14 mouse cellular contexts compared by ENCODE assay signal in the genomic region with DNA sequence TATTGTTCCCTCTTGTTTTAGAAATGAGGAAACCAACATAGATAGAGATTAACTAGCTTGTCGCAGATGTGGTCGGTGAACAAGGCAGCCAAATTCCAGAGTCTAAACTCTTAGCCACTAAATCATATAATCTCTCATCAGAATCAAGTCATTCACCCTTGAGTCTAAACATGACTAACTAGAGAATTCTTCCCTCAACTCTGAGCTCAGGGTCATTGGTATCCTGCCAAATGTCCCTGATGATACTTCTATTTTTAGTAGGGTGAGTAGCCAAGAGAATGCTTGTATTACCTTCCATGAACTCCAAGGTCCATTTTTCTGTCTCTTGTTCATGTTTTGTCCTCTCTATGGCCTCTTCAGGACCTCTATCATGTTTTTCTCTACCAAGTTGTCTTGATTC.
DNase-seq lines count a peak whose midpoint lies in the region; ATAC-seq and TF ChIP-seq lines count a peak whose summit lies in the region.
"Had no signal": no experiment of that assay in that cellular context is flagged by ENCODE, and none has a peak within 500 bp of the region (broad histone marks: within the 10 kb centered on the region; RNA-seq: fewer than 3 reads in every experiment).

No protein-coding gene starts in this region.

- no peak overlapping the region for H3ac ChIP-seq in C2C12 (ENCODE audit: control insufficient read depth, insufficient read length, low read depth)

- no peak overlapping the region for H3K4me2 ChIP-seq in embryonic facial prominence, embryonic 14.5 days (ENCODE audit: low read depth, low read length)
- no peak overlapping the region for H3K4me2 ChIP-seq in kidney, embryonic 16.5 days (replicated peaks; ENCODE audit: low read depth, low read length)
- H3K4me2 ChIP-seq: embryonic facial prominence, embryonic 15.5 days; hindbrain, embryonic 15.5 days; liver, embryonic 12.5 days had no signal

- no peak overlapping the region for H3K9ac ChIP-seq in embryonic facial prominence, embryonic 14.5 days (ENCODE audit: low read depth, low read length)
- no peak overlapping the region for H3K9ac ChIP-seq in kidney, embryonic 16.5 days (replicated peaks; ENCODE audit: low read length)
- H3K9ac ChIP-seq: embryonic facial prominence, embryonic 15.5 days; hindbrain, embryonic 15.5 days; liver, embryonic 12.5 days had no signal

- 74% methylated on average over 2 of the region's 2 CpGs for WGBS in embryonic facial prominence, embryonic 14.5 days
- 95% methylated on average over 2 of the region's 2 CpGs for WGBS in embryonic facial prominence, embryonic 10.5 days
- WGBS in kidney, adult 2 months = 22% methylated on average over 2 of the region's 2 CpGs
- WGBS in kidney, embryonic 16.5 days = 66% methylated on average over 2 of the region's 2 CpGs

- TF ChIP-seq CTCF in kidney, adult 2 months (conservative IDR thresholded peaks at IDR 0.05; ENCODE audit: insufficient read depth, insufficient read length, low read depth, low read length) = no peak
- TF ChIP-seq CTCF in C2C12 (IDR thresholded peaks at IDR 0.05; ENCODE audit: control insufficient read depth, insufficient read depth, insufficient read length) = no peak
- TF ChIP-seq CTCF in embryonic fibroblast, embryonic 13.5 days (IDR thresholded peaks at IDR 0.05; ENCODE audit: borderline replicate concordance, insufficient read depth, low read length) = no peak

- H3K4me1 ChIP-seq in embryonic facial prominence, embryonic 14.5 days (ENCODE audit: control insufficient read depth, insufficient read depth, low read length) = no peaks in the 10 kb centered on the region
- no peaks in the 10 kb centered on the region for H3K4me1 ChIP-seq in embryonic facial prominence, embryonic 10.5 days
- no peaks in the 10 kb centered on the region; the same call in 1 of the 2 replicates for H3K4me1 ChIP-seq in kidney, adult 2 months (ENCODE audit: control insufficient read depth, insufficient read depth, low read length)
- H3K4me1 ChIP-seq in kidney, embryonic 16.5 days (ENCODE audit: insufficient read depth, low read length) = peaks cover 4% of the 10 kb centered on the region; the same call in 1 of the 2 replicates
- peaks cover 11% of the 10 kb centered on the region for H3K4me1 ChIP-seq in embryonic fibroblast, embryonic 13.5 days (ENCODE audit: control insufficient read depth, insufficient read depth, low read length)
- H3K4me1 ChIP-seq: embryonic facial prominence, embryonic 15.5 days; hindbrain, embryonic 15.5 days; liver, embryonic 12.5 days had no signal

- H3K4me3 ChIP-seq in embryonic facial prominence, embryonic 14.5 days (ENCODE audit: low read depth, low read length) = no peak overlapping the region
- H3K4me3 ChIP-seq in embryonic facial prominence, embryonic 10.5 days = no peak overlapping the region
- no peak overlapping the region for H3K4me3 ChIP-seq in kidney, adult 2 months (ENCODE audit: insufficient read depth, low read depth, low read length)
- no peak overlapping the region for H3K4me3 ChIP-seq in kidney, embryonic 16.5 days (ENCODE audit: low read length)
- H3K4me3 ChIP-seq in C2C12 (ENCODE audit: insufficient read depth, poor library complexity, severe bottlenecking) = no peak overlapping the region
- H3K4me3 ChIP-seq in embryonic fibroblast, embryonic 13.5 days (ENCODE audit: insufficient read depth, low read length) = no peak overlapping the region
- H3K4me3 ChIP-seq: embryonic facial prominence, embryonic 15.5 days; hindbrain, embryonic 15.5 days; layer of hippocampus, adult 2 months; liver, embryonic 12.5 days had no signal

- H3K36me3 ChIP-seq in embryonic facial prominence, embryonic 14.5 days (ENCODE audit: control insufficient read depth, insufficient read depth, low read length) = no peaks in the 10 kb centered on the region
- no peaks in the 10 kb centered on the region for H3K36me3 ChIP-seq in embryonic facial prominence, embryonic 10.5 days (replicated peaks)
- H3K36me3 ChIP-seq in kidney, adult 2 months (ENCODE audit: control insufficient read depth, insufficient read depth, low read length) = no peaks in the 10 kb centered on the region
- H3K36me3 ChIP-seq in kidney, embryonic 16.5 days (ENCODE audit: insufficient read depth, low read length) = no peaks in the 10 kb centered on the region
- H3K36me3 ChIP-seq in C2C12 (ENCODE audit: control insufficient read depth, insufficient read depth) = no peaks in the 10 kb centered on the region
- H3K36me3 ChIP-seq: embryonic facial prominence, embryonic 15.5 days; hindbrain, embryonic 15.5 days; liver, embryonic 12.5 days had no signal

- TF ChIP-seq POLR2A in kidney, adult 2 months (IDR thresholded peaks at IDR 0.05; ENCODE audit: low read depth, low read length) = no peak
- TF ChIP-seq POLR2A in embryonic fibroblast, embryonic 13.5 days (IDR thresholded peaks at IDR 0.05; ENCODE audit: low read depth, low read length) = no peak

- H3K9me3 ChIP-seq in embryonic facial prominence, embryonic 14.5 days (ENCODE audit: control insufficient read depth, low read length) = no peaks in the 10 kb centered on the region
- H3K9me3 ChIP-seq in embryonic facial prominence, embryonic 10.5 days = no peaks in the 10 kb centered on the region
- H3K9me3 ChIP-seq in kidney, embryonic 16.5 days (ENCODE audit: low read length) = no peaks in the 10 kb centered on the region
- H3K9me3 ChIP-seq: embryonic facial prominence, embryonic 15.5 days; hindbrain, embryonic 15.5 days; liver, embryonic 12.5 days had no signal

- no peak for ATAC-seq in embryonic facial prominence, embryonic 14.5 days (ENCODE audit: low read depth)
- ATAC-seq in kidney, embryonic 16.5 days (ENCODE audit: low FRiP score, low TSS enrichment) = no peak
- ATAC-seq in cerebellum, adult (ENCODE audit: insufficient number of reproducible peaks, low FRiP score, low TSS enrichment) = no peak
- ATAC-seq: forebrain, embryonic 16.5 days; liver, embryonic 12.5 days had no signal

- H3K27me3 ChIP-seq in embryonic facial prominence, embryonic 14.5 days (replicated peaks; ENCODE audit: control insufficient read depth, insufficient read depth, low read length) = no peaks in the 10 kb centered on the region
- no peaks in the 10 kb centered on the region for H3K27me3 ChIP-seq in embryonic facial prominence, embryonic 10.5 days (replicated peaks; ENCODE audit: low read depth, poor library complexity, severe bottlenecking)
- H3K27me3 ChIP-seq in kidney, adult 2 months (replicated peaks; ENCODE audit: control insufficient read depth, insufficient read depth, low read length) = no peaks in the 10 kb centered on the region
- H3K27me3 ChIP-seq in kidney, embryonic 16.5 days (ENCODE audit: insufficient read depth, low read length) = no peaks in the 10 kb centered on the region
- no peaks in the 10 kb centered on the region for H3K27me3 ChIP-seq in C2C12 (ENCODE audit: control insufficient read depth, insufficient read depth, insufficient read length)
- H3K27me3 ChIP-seq: embryonic facial prominence, embryonic 15.5 days; hindbrain, embryonic 15.5 days; liver, embryonic 12.5 days had no signal

- DNase-seq in embryonic facial prominence, embryonic 14.5 days (ENCODE audit: low spot score) = peak; percentile 5
- no peak for DNase-seq in embryonic facial prominence, embryonic 10.5 days (ENCODE audit: low spot score)
- peak; percentile 79 for DNase-seq in kidney, adult 2 months
- no peak for DNase-seq in cerebellum, postnatal 10 days
- DNase-seq: cerebellum, postnatal 36 days had no signal

- H3K27ac ChIP-seq in embryonic facial prominence, embryonic 14.5 days (replicated peaks; ENCODE audit: low read depth, low read length) = no peak overlapping the region
- no peak overlapping the region for H3K27ac ChIP-seq in embryonic facial prominence, embryonic 10.5 days (replicated peaks)
- peak overlapping the region; percentile 50; the same call in 1 of the 2 replicates for H3K27ac ChIP-seq in kidney, adult 2 months (ENCODE audit: insufficient read depth, low read depth, low read length)
- no peak overlapping the region for H3K27ac ChIP-seq in kidney, embryonic 16.5 days (ENCODE audit: low read length)
- H3K27ac ChIP-seq in embryonic fibroblast, embryonic 13.5 days (ENCODE audit: insufficient read depth, low read length) = peak overlapping the region; percentile 85
- H3K27ac ChIP-seq: embryonic facial prominence, embryonic 15.5 days; hindbrain, embryonic 15.5 days; layer of hippocampus, adult 2 months; liver, embryonic 12.5 days had no signal

- H3K79me2 ChIP-seq in C2C12 (ENCODE audit: control insufficient read depth, insufficient read depth) = no peaks in the 10 kb centered on the region

- no peaks in the 10 kb centered on the region for H3K79me3 ChIP-seq in C2C12 (ENCODE audit: low read depth)

TF ChIP-seq in C2C12, 6 proteins besides CTCF, POLR2A, EP300 and RAD21:
- peak; percentile 26 for TF ChIP-seq FOSL1 (IDR thresholded peaks at IDR 0.05; ENCODE audit: insufficient read depth, low read length, poor library complexity, severe bottlenecking)
- peak; percentile 32 for TF ChIP-seq MYOD1 (IDR thresholded peaks at IDR 0.05; ENCODE audit: control insufficient read depth, insufficient read length, low read depth)
- no peak for TF ChIP-seq MYOG (IDR thresholded peaks at IDR 0.05; ENCODE audit: control insufficient read depth, extremely low read depth, insufficient read length)

Comparison
In these comparisons a context has a peak if more than half of its experiments do, and no peak if none do; other contexts are left out.
1. DNase-seq: peak in embryonic facial prominence, embryonic 14.5 days (single experiment) and kidney, adult 2 months (single experiment); none in embryonic facial prominence, embryonic 10.5 days (single experiment) and cerebellum, postnatal 10 days (0 of 2).
2. H3K27ac ChIP-seq: peak in kidney, adult 2 months (single experiment) and embryonic fibroblast, embryonic 13.5 days (single experiment); none in embryonic facial prominence, embryonic 14.5 days (single experiment), embryonic facial prominence, embryonic 10.5 days (single experiment) and kidney, embryonic 16.5 days (single experiment).